Mouse (Mus musculus): ENCODE measurements at regions not wholly inside any gene's neighbourhood (a gene's known extent, or its start where the extent isn't known, plus 50 kb on each side); places are given as distances from the start of the nearest gene placed in this dataset.
"Not testable (repeated sequence)": the region's sequence is repeated elsewhere in the genome, so short reads cannot be mapped to it uniquely, and the experiment has no call there.

GRCm38 (mm10) chr10:118603857-118604414, 163.1 kb downstream of the Ifng start:
- DNase-seq: no peak

GRCm38 (mm10) chr10:118605156-118605821, 164.4 kb downstream of the Ifng start:
- no peak for DNase-seq

DNA sequence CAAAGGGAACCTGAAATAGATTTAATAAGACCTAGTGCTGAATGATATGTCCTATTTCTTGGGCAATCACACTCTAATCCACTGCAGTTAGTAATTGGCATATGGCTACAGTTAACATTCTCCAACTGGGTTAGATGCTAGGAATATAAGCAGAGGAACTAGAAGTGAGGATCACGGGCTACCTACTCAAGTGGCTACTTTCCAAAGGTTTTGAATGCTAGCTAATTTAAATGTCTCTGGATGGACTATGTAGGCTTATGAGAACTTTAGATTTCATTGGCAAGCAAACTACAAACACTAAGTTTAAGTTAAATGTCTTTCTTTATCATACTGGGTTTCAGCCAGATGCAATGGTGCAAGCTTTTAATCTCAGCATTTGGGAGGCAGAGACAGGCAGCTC, 166.6 kb downstream of the Ifng start:
- no peak for DNase-seq

DNA sequence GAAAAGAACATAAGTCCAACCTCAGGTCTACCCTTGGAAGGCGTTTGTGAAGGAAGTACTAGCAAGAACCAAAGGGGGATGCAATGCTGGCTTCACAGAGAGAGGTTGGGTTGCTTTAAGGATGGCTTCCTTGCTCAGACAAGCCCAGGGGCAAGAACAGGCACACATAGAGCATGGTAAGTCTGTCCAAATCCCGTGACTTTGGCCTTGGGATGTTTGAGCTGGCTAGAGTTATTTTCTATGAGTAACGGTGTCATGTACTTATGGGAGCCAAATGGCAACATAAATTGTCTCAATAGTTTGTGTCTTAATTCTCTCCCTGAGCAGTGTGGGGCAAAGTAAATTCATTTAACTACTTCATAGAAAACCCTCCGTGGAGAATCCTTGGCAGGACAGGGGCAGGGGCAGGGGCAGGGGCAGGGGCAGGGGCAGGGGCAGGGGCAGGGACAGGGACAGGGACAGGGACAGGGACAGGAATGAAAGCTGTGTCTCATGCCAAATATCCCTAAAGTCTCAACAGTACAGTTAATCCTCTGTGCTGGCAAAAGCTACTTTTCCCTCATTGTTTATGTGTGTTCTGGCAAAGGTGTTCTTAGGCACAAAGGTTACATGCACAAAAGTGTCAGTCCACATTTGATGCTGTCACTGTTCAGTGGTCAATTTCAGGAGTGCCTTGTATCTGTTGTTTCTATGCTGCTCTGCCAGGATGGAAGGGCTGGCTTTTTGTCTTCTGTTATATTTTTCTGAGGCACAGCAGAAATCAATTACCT, 167.7 kb downstream of the Ifng start:
- DNase-seq: no peak

DNA sequence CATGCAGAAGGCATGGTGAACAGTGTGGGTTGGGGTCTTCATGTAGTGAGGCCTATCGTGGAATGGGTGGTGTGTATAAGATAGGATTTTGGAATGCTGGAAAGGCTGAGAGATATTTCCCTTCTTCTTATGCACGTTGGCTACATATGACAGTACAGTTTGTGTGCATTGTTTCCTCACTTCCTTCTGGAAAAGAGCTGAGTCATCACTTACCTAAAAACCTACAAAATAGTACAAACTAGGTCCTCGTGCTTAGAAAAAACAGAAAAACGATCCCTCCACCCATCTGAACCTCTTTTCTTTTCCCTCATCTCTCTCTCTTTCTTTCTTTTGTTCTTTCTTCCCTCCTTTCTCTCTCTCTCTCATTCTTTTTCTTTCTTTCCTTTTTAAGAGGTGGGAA, 168.3 kb downstream of the Ifng start:
- no peak for DNase-seq

DNA sequence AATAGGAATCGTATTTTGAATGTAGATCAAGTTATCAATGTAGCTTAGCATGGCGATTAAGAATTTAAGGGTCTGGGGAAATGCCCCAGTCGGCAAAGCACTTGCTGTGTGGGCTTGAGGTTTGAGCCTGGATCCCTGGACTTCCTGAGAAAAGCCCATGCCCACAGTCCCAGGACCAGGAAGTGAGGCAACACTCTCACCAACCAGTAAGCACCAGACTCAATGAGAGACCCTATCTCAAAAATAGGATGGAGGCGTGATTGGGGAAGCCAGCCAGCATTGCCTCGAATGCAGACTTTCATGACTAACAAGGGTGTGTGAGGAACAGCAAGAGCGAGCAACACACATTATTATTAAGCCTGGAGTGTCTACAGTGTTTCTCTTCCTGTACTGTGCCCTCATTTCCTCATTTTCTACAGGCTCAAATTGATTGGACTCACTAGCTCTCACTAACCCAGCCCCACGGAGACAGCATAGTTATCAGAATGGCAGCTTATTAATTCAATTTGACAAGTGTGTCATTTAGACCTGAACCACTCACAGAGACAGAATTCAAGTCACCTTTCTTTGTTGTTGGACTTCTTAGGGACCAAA, 170.1 kb downstream of the Ifng start:
- no peak for DNase-seq

DNA sequence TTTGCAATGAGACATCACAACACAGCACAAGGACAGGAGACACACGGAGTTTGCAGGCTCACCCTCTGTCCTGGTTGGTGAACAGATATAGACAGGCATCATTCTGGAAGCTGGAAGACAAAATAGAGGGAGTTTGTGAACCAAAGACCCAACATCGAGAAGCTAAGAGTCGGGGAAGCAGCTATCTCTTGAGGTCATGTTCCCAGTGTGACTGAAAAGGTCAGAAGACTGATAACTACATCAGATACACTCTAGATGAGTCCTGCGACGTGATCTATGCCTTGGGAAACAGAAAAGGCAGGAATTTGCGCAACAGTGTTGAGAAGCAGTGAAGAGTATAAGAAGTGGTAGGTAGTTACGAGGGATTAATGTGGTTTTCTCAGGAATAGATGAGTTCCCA, 171.2 kb downstream of the Ifng start:
- no peak for DNase-seq

- no peak for DNase-seq
Measured at GRCm38 (mm10) chr10:118613056-118613695, 172.3 kb downstream of the Ifng start.

DNA sequence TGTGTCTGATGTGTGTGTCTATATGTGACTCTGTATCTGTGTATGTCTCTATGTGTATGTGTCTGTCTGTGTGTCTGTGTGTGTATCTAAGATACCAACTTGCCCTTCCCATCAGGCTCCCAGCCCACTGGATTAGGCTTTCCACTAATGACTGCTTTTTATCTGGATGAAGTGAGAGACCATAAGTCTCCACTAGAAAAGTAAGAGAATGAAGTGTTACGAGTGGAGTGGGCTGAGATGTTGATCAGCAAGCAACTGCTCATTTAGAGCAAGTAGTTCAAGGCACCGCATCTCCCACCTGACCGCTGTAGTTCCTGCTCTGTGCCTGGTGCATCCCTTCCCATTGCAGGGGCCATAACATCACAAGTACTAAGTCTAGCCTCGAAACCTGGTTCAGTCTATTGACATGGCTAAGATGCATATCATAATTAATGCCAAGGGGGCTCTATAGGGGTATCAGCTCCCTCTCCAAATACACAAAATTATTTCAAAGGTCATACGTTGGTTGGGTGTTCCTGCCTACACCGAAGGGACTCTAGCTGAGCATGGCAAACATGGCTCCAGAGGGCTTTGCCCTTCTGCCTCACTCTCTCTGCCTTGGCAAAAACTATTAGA, 173.5 kb downstream of the Ifng start:
- no peak for DNase-seq

DNA sequence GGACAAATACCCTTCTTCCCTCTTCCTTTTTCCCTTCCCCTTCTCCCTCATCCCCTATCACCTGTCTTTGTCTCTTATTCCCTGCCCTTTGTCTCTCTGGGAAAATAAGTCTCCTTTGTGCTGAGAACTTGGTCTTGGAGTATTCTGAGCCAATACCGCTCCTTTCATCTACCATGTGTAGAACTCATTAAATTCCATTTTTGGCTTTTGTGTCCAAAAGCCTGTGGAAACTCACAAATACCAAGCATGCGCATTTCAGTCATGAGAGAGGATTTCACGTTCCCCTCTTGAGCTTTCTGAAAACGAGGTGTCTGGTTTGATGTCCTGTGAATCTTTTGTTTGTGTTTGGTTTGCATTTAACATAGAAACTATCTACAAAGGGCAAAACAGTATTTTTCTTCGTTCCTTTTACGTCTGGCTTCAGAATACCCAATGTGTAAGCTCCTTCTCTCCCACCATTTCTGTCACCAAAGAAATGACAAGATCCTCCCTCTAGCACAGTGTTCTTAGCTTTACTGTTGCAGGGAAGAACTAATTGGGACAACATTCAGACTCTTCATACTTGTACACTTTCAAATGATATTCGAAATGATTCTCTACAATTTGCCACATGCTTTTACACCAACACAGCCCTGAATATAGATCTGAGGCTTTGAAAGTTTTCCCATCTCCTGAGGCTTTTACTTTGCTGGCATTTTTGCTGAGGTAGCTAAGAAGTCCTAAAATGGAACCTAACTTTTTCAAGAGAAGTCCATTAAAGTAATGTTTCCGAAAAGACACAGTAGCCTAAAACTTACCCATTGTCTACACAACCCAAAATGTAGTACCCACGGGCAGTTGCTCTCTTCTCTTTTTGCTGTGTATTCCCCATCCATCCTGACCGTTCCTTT, 174.5 kb downstream of the Ifng start:
- no peak for DNase-seq

GRCm38 (mm10) chr10:118616031-118616615, 175.3 kb downstream of the Ifng start:
- DNase-seq: no peak

DNA sequence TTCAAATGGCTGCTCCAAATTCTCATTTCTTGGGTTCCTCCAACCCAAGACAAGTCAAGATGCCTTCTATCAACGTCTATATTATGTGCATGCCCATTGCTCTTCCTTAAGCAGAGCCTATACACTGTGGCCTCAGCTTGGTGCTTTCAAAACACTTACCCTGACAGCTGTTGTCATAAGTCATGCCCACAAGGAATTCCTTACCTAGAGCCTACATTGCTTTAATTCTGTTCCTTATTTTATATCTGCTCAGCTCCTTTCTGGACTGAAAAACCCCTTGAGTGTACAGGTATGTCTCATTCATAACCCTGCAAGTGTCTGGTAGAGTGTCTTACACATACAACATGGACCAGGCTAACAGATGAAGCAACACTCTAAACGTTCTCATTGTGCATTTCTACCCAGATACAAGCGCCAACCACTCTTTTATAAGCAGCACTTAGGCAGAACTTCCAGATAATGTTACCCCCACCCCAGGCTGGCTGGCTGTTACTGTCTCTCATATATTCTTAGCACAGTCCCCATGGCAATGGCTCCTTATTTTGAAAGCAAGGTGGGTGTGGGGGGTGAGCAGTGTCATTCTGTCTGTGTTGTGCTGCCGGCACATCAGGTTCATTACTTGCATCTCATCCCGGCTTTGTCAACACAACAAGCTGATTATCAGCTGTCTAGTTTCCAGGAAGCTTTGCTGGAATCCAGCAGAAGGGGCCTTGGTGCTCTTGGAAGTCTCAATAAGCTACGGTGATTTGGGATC, 176.6 kb downstream of the Ifng start:
- no peak for DNase-seq

DNA sequence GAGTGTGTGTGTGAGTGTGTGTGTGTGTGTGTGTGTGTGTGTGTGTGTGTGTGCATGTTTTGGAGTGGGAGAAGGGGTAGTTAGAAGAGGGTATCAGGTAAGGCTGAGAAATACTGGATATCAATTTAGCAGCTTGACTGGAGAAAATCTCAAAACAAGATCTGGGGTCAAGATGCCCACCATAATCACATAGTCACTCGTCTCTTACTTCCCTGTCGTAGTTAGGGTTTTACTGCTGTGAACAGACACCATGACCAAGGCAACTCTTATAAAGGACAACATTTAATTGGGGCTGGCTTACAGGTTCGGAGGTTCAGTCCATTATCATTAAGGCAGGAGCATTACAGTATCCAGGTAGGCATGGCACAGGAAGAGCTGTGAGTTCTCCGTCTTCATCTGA, 177.4 kb downstream of the Ifng start:
- DNase-seq: not testable (repeated sequence)

- no peak for DNase-seq
Measured at GRCm38 (mm10) chr10:118618766-118619600, 178.1 kb downstream of the Ifng start.

GRCm38 (mm10) chr10:118619601-118620000, 178.8 kb downstream of the Ifng start:
- DNase-seq: no peak

GRCm38 (mm10) chr10:118620611-118621010, 179.8 kb downstream of the Ifng start:
- no peak for DNase-seq

DNA sequence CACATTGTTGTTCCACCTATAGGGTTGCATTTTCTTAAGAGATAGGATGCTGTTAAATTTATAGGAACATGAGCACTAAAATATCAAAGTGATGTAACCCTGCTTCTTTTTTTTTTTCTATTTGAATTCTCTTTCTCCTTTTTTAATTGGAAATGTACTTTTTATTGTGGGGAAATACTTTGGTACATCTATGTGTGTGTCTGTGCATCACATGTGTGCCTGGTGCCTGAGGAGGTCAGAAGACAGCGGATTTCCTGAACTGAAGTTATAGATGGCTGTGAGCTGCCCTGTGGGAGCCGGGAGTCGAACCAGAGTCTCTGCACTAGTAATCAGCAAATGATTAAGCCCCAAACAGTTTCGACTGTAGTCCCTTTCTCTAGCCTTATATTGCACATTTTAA, 180.7 kb downstream of the Ifng start:
- DNase-seq: no peak

GRCm38 (mm10) chr10:118622131-118622530, 181.3 kb downstream of the Ifng start:
- no peak for DNase-seq

DNA sequence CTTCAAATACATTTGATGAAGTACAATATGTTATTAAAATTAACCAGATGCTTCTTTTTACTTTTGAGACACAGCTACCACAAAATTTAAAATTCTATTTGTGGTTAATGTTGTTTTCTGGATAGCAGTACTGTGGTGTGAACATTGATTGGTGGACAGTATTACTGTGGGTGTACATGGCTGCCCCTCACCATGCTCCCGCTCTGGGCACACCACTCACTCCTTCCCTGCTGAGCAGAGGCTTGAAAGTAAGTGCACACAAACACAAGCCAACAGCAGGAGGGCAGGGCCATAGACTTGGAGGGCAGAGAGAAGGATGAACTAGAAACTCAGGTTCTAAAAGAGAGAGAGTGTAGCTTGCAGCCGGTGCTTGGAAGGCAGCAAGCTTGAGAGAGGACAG, 182.1 kb downstream of the Ifng start:
- no peak for DNase-seq
